Mouse (Mus musculus) C2C12 (cell line): Measurements from ENCODE around the gene Tmem128.

Source experiments
- CTCF ChIP-seq: IDR thresholded peaks from one replicate; pipeline ENCODE4 v1.5.1; 2011; ENCODE audit not compliant: control insufficient read depth, insufficient read depth, insufficient read length
- MAX ChIP-seq: IDR thresholded peaks from one replicate; pipeline ENCODE4 v1.6.1; 2011; ENCODE audit warnings: mild to moderate bottlenecking, control low read depth
- MYOD1 ChIP-seq: IDR thresholded peaks from one replicate; pipeline ENCODE4 v1.6.1; 2011; ENCODE audit warnings: low read depth; ENCODE audit not compliant: control insufficient read depth, insufficient read length
- USF1 ChIP-seq: IDR thresholded peaks from one replicate; pipeline ENCODE4 v1.6.1; 2011; ENCODE audit warnings: low read depth, mild to moderate bottlenecking, control low read depth, moderate library complexity

- TF ChIP-seq CTCF (no peak), MAX (no peak), USF1 (no peak), MYOD1 (no peak)
Measured at GRCm38 (mm10) chr5:38280075-38280474, 20.1 kb downstream of the Tmem128 start.
